Mouse (Mus musculus): ENCODE data around the gene Samt1. TPM values are rescaled to one million over a fixed set of nuclear protein-coding genes. Genes with fewer than 3 reads are reported as not detected.
"Not testable (repeated sequence)": the region's sequence is repeated elsewhere in the genome, so short reads cannot be mapped to it uniquely, and the experiment has no call there.

The Samt1 gene
- not detected in 2 replicates for polyA plus RNA-seq (2015; fragmentation: Nextera tagmentation; extraction: Ambion mirVana)

- H3K36me3 ChIP-seq (ENCODE audit: insufficient read depth, low read length); H3K27me3 ChIP-seq (ENCODE audit: insufficient read depth, low read length); H3K4me3 ChIP-seq (ENCODE audit: low read length); H3K27ac ChIP-seq (ENCODE audit: low read length); H3K9me3 ChIP-seq (ENCODE audit: low read length); ATAC-seq (ENCODE audit: low FRiP score, low TSS enrichment); H3K9ac ChIP-seq (replicated peaks; ENCODE audit: low read length); H3K4me1 ChIP-seq (ENCODE audit: insufficient read depth, low read length); H3K4me2 ChIP-seq (replicated peaks; ENCODE audit: low read depth, low read length): not testable (repeated sequence)
Measured at GRCm38 (mm10) chrX:154012540-154012939, at the start of gene Samt1. TSS of gene Samt1 (minus strand) at chrX:154012640.

- not testable (repeated sequence) for H3K4me1 ChIP-seq (ENCODE audit: insufficient read depth, low read length); H3K36me3 ChIP-seq (ENCODE audit: insufficient read depth, low read length); H3K9ac ChIP-seq (replicated peaks; ENCODE audit: low read length); ATAC-seq (ENCODE audit: low FRiP score, low TSS enrichment); H3K4me3 ChIP-seq (ENCODE audit: low read length); H3K4me2 ChIP-seq (replicated peaks; ENCODE audit: low read depth, low read length); H3K9me3 ChIP-seq (ENCODE audit: low read length); H3K27ac ChIP-seq (ENCODE audit: low read length); H3K27me3 ChIP-seq (ENCODE audit: insufficient read depth, low read length)
Measured at GRCm38 (mm10) chrX:154054939-154055338, 42.5 kb upstream of the Samt1 start, which contains the start of gene Gm10057. TSS of gene Gm10057 (minus strand) at chrX:154055039.

GRCm38 (mm10) chrX:154033727-154034126, 21.3 kb upstream of the Samt1 start, which contains the start of gene 4921511M17Rik:
TSS of gene 4921511M17Rik (minus strand) at chrX:154033827.
- H3K36me3 ChIP-seq (ENCODE audit: insufficient read depth, low read length); H3K27me3 ChIP-seq (ENCODE audit: insufficient read depth, low read length); H3K9ac ChIP-seq (replicated peaks; ENCODE audit: low read length); ATAC-seq (ENCODE audit: low FRiP score, low TSS enrichment); H3K9me3 ChIP-seq (ENCODE audit: low read length); H3K27ac ChIP-seq (ENCODE audit: low read length); H3K4me3 ChIP-seq (ENCODE audit: low read length); H3K4me2 ChIP-seq (replicated peaks; ENCODE audit: low read depth, low read length); H3K4me1 ChIP-seq (ENCODE audit: insufficient read depth, low read length): not testable (repeated sequence)

- no CpG with 5 or more reads among the region's 2 CpGs for WGBS
- H3K9me3 ChIP-seq (ENCODE audit: low read length) = not testable (repeated sequence)
Measured at GRCm38 (mm10) chrX:153976914-153977313, 35.5 kb downstream of the Samt1 start.

GRCm38 (mm10) chrX:153976467-153976866, 36.0 kb downstream of the Samt1 start:
- WGBS = 25% methylated on average over 4 of the region's 4 CpGs
- not testable (repeated sequence) for ATAC-seq (ENCODE audit: low FRiP score, low TSS enrichment)

More at GRCm38 (mm10) chrX:153976914-153977313, 35.5 kb downstream of the Samt1 start:
- not testable (repeated sequence) for H3K27ac ChIP-seq (ENCODE audit: low read length); H3K4me1 ChIP-seq (ENCODE audit: insufficient read depth, low read length); H3K36me3 ChIP-seq (ENCODE audit: insufficient read depth, low read length); H3K4me2 ChIP-seq (replicated peaks; ENCODE audit: low read depth, low read length); H3K9ac ChIP-seq (replicated peaks; ENCODE audit: low read length); H3K27me3 ChIP-seq (ENCODE audit: insufficient read depth, low read length); H3K4me3 ChIP-seq (ENCODE audit: low read length); ATAC-seq (ENCODE audit: low FRiP score, low TSS enrichment)

GRCm38 (mm10) chrX:153974450-153974849, 38.0 kb downstream of the Samt1 start:
- Histone ChIP-seq H3K27ac (ENCODE audit: low read length) (no peak overlapping the region), H3K4me2 (replicated peaks; ENCODE audit: low read depth, low read length) (no peak overlapping the region), H3K36me3 (ENCODE audit: insufficient read depth, low read length) (no peaks in the 10 kb centered on the region), H3K9ac (replicated peaks; ENCODE audit: low read length) (no peak overlapping the region), H3K4me3 (ENCODE audit: low read length) (no peak overlapping the region), H3K27me3 (ENCODE audit: insufficient read depth, low read length) (no peaks in the 10 kb centered on the region), H3K4me1 (ENCODE audit: insufficient read depth, low read length) (no peaks in the 10 kb centered on the region), H3K9me3 (ENCODE audit: low read length) (no peaks in the 10 kb centered on the region)
- 8% methylated on average over 2 of the region's 2 CpGs for WGBS
- ATAC-seq (ENCODE audit: low FRiP score, low TSS enrichment) = no peak; the same call in 1 of the 2 replicates

More at GRCm38 (mm10) chrX:153976467-153976866, 36.0 kb downstream of the Samt1 start:
- not testable (repeated sequence) for H3K4me3 ChIP-seq (ENCODE audit: low read length); H3K27me3 ChIP-seq (ENCODE audit: insufficient read depth, low read length); H3K9me3 ChIP-seq (ENCODE audit: low read length); H3K9ac ChIP-seq (replicated peaks; ENCODE audit: low read length); H3K4me1 ChIP-seq (ENCODE audit: insufficient read depth, low read length); H3K27ac ChIP-seq (ENCODE audit: low read length); H3K36me3 ChIP-seq (ENCODE audit: insufficient read depth, low read length); H3K4me2 ChIP-seq (replicated peaks; ENCODE audit: low read depth, low read length)

GRCm38 (mm10) chrX:153952866-153953265, 59.6 kb downstream of the Samt1 start:
- H3K4me3 ChIP-seq (ENCODE audit: low read length); ATAC-seq (ENCODE audit: low FRiP score, low TSS enrichment); H3K27ac ChIP-seq (ENCODE audit: low read length); H3K4me1 ChIP-seq (ENCODE audit: insufficient read depth, low read length); H3K9me3 ChIP-seq (ENCODE audit: low read length); H3K36me3 ChIP-seq (ENCODE audit: insufficient read depth, low read length); H3K4me2 ChIP-seq (replicated peaks; ENCODE audit: low read depth, low read length); H3K9ac ChIP-seq (replicated peaks; ENCODE audit: low read length); H3K27me3 ChIP-seq (ENCODE audit: insufficient read depth, low read length): not testable (repeated sequence)
- WGBS = no CpG with 5 or more reads among the region's 2 CpGs

Other genes with a start within 250 kb of the Samt1 start
- gene Spin2c, start 180.4 kb downstream of the Samt1 start, polyA plus RNA-seq (2015; fragmentation: Nextera tagmentation; extraction: Ambion mirVana) = 13.6 and 16.0 TPM in 2 replicates
- gene 4921511M17Rik, start 21.2 kb upstream of the Samt1 start, polyA plus RNA-seq (2015; fragmentation: Nextera tagmentation; extraction: Ambion mirVana) = not detected in 2 replicates
- not detected in 2 replicates for gene Gm10057, start 42.4 kb upstream of the Samt1 start, polyA plus RNA-seq (2015; fragmentation: Nextera tagmentation; extraction: Ambion mirVana)
- not detected in 2 replicates for gene Gm15140, start 108.0 kb upstream of the Samt1 start, polyA plus RNA-seq (2015; fragmentation: Nextera tagmentation; extraction: Ambion mirVana)

Measured in kidney, embryonic 16.5 days (tissue).